Mouse (Mus musculus): ENCODE results near the gene Prrt3.

The Prrt3 gene

DNA sequence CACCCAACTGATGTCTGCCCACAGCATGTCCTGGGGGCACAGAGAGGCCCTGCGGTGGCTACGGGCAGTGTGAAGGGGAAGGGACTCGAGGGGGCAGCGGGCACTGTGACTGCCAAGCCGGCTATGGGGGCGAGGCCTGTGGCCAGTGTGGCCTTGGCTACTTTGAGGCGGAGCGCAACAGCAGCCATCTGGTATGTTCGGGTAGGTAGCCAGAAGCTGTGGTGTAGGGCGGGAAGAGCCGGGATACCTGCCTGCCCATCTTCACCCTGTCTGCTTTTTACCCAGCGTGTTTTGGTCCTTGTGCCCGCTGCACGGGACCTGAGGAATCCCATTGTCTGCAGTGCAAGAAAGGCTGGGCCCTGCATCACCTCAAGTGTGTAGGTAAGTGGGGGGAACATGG lies 12.3 kb downstream of the Prrt3 start:
- no peak for DNase-seq (ENCODE audit: low spot score)

DNA sequence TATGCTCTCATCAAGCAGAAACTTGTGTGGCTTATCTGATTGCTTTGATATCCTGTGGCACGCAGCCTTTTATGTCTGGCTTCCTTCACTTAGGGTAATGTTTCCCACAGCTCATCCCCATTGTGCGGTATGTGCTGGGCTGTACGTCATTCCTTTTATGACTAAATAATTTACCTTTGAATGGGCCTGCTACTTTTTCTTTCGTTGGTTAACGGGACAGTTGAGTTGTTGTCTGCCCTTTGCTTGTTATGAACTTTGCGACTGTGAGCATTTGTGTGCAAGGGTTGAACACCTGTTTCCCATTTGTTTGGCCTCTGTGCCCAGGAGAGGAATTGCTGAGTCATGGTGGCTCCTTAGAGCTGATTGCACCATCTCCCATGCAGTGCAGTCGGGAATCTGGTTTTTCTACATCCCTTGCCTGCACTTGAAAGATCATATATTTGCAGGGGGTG lies 14.6 kb downstream of the Prrt3 start:
- DNase-seq (ENCODE audit: low spot score): peak; percentile 69

DNA sequence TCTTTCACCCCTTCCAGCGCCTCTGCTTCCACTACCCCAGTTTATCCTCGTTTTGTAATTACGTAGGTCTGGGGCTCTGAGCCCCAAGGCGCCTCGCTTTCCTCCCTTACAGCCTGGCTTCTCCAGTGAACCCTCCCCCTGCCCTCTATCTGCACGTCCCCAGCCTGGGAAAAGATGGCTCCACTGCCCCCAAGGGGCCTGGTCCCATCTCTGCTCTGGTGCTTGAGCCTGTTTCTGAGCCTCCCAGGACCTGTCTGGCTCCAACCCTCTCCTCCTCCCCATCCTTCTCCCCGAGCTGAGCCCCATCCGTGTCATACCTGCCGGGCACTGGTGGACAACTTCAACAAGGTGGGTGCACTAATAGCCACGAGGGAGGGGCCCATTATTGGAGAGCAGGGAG lies 18.0 kb downstream of the Prrt3 start:
- DNase-seq (ENCODE audit: low spot score): no peak

DNA sequence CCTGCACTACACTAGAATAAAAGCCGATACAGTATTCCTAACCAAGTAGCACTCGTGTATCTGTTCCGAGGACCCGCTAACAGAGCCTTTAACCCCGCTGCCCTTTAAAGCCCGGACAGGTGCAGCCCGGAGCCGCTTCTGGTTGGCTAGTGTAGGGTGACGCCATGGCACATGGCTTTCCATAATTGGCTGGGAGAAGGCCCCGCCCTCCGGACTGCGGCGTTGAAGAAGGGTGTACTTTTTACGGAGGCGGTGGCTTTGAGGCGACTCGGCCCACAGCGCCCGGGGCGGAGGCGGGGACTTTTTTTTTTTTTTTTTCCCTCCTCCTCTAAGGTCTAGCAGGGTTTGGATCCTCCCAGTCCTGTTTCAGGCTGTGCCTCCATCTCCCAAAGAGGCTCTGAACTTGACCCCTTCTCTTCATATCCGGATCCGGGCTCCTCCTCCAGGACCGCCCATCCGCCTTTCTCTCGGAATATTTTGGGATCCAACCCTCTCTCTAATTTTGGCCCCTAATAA lies 18.6 kb downstream of the Prrt3 start, which contains the start of gene Creld1:
Gene Creld1, plus strand, starts transcription at position 198 of the 516 bp plus-strand sequence.
- peak; percentile 97 for DNase-seq (ENCODE audit: low spot score)

DNA sequence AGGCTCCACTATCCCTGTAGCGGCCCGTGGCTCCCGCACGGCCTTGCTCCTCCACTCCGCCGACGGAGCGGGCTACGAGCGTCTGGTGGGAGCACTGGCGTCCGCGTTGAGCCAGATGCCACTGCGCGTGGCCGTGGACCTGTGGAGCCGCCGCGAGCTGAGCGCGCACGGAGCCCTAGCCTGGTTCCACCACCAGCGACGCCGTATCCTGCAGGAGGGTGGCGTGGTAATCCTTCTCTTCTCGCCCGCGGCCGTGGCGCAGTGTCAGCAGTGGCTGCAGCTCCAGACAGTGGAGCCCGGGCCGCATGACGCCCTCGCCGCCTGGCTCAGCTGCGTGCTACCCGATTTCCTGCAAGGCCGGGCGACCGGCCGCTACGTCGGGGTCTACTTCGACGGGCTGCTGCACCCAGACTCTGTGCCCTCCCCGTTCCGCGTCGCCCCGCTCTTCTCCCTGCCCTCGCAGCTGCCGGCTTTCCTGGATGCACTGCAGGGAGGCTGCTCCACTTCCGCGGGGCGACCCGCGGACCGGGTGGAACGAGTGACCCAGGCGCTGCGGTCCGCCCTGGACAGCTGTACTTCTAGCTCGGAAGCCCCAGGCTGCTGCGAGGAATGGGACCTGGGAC lies 19.1 kb downstream of the Prrt3 start:
- no peak for DNase-seq (ENCODE audit: low spot score)

DNA sequence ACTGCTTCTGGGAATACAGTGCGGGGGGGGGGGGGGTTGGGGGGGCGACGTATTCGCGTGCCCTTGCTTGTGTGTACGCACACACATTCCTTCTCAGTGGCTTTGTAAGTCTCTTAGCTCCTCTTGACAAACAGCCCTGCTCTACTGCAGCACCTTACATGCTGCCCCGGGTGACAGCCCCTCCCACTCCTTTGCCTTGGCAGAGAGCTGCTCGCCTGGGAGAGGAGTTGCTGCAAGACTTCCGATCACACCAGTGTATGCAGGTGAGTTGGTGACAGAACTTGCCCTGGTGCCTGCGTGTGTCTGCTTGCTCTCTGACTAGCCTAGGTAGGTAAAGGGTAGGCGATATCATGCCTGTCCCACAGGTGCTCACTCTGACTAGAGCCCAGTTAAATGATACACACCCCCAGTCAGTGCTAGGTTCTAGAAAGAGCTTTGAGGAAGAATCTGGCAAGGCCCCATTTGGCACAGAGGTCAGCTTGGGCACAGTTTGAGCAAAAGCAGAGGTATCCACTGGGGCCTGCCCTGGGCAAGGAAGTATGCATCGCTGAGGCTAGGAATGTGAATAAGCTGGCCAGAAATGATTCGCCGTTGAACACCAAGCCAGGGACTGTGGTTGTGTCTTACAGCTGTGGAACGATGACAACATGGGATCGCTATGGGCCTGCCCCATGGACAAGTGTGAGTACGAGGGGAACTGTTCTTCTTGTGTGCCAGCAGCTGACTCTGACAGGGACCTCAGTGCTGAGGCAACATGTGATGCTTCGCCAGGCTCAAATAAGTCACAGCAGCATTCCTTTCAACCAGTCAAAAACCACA lies 21.0 kb downstream of the Prrt3 start:
- DNase-seq (ENCODE audit: low spot score): peak; percentile 50

DNA sequence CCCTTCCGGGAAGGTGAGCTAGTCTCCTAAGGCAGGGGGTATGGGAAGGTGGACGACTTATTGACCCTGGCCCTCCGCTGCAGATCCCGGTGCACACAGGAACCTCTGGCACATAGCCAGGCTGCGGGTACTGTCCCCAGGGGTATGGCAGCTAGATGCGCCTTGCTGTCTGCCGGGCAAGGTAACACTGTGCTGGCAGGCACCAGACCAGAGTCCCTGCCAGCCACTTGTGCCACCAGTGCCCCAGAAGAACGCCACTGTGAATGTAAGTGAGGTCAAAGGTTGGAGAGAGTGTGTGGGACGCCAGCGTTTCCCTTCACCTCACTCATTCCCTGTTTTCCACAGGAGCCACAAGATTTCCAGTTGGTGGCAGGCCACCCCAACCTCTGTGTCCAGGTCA lies 22.8 kb downstream of the Prrt3 start:
- DNase-seq (ENCODE audit: low spot score): no peak

DNA sequence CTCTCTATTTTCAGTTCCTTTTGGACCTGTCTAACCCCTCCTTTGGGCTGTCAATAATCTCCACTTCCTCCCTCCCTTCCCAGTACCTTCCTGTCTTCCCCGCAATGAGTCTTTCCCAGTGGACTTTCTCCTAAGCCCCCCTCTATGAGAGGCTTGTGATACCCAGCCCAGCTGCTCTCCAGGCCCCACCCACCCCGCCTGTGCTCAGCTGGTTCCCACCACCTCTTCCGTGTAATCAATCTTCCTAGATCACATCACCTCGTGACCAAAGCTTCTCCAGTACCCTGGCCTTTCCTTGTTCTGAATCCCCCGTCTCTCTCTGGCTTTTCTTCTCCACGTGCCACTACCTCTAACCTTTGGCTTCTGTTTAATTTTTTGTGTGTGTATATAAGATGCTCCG lies 24.4 kb downstream of the Prrt3 start:
- DNase-seq (ENCODE audit: low spot score): no peak

DNA sequence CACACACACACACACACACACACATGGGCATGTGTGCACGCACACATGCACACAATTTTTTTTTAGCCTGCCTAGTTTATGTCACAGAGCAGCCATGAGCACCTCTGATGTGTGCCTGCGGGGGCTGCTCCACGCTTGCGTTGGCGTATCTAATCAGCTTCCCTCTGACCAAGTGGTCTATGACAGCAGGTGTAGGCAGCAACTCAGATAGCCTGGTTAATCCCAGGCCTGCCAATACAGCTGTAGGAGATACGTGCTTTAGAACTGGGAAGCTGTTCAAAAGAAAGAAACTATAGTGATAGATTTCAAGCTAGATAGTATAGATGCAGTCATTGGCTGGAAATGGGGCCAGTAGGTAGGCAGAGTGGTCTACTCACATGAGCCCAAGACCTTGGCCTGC lies 28.0 kb downstream of the Prrt3 start:
- no peak for DNase-seq (ENCODE audit: low spot score)

DNA sequence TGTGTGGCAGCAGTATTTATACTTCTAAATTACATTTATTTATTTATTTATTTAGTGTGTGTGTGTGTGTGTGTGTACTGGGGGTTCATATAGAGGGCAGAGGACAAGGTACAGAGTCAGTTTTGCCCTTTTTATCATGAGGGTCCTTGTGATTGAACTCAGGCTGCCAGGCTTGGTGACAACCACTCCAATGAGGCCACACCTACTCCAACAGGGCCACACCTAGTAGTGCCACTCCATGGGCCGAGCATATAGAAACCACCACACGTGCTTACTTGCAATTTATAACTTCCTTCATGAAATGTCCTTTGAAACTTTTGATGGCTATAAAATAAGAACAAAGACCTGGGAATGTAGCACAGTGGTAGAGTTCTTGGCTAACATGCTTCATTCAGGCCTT lies 28.5 kb downstream of the Prrt3 start:
- no peak for DNase-seq (ENCODE audit: low spot score)

DNA sequence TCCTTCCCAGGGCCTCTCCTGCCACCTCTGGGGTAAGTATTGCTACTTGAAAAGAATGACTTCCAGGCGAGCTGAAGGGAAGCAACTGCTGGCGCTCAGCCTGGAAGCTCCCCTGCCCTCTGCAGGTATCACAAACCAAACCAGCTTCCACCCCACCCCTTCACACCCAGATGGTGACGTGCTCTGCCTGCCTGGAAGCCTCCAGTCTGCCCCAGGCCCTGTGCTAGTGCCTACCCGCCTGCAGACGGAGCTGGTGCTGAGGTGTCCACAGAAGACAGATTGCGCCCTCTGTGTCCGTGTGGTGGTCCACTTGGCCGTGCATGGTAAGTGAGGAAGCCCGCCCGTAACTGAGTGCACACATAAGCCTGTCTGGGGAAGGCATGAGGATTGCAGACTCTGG lies 29.7 kb downstream of the Prrt3 start:
- no peak for DNase-seq (ENCODE audit: low spot score)

DNA sequence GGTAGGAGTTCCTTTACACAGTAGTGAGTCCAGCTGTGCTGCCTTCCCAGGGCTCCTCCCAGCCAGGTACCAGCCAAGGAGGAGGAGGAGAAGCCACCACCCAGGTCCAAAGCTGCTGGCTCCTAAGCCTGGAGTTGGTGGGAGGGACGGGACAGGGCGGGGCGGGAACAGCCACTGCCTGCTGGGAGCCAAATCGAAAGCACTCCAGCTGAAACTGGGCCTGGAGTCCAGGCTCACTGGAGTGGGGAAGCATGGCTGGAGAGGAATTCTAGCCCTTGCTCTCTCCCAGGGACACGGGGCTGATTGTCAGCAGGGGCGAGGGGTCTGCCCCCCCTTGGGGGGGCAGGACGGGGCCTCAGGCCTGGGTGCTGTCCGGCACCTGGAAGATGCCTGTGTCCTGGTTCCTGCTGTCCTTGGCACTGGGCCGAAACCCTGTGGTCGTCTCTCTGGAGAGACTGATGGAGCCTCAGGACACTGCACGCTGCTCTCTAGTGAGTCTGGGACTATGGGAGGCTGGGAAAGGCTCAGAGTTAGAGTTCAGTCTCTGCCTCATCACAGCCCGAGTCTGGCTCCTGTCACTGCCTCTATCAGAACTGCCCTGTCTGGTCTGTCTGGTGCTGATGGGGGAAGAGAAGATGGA lies 30.3 kb downstream of the Prrt3 start, which contains the start of gene Il17rc:
Gene Il17rc, plus strand, starts transcription at position 131 of the 640 bp plus-strand sequence.
- peak; percentile 80 for DNase-seq (ENCODE audit: low spot score)

DNA sequence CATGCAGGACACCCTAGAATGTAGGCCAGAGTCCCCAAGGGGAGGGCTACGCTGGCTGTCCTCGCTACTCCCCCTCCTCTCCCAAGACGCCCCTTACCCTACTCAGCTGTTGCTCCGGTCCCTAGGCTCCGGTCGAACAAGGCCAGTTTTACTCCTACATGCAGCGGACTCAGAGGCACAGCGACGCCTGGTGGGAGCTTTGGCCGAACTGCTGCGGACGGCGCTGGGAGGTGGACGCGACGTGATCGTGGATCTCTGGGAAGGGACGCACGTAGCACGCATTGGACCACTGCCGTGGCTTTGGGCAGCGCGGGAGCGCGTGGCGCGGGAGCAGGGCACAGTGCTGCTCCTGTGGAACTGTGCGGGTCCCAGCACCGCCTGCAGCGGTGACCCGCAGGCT lies 32.3 kb downstream of the Prrt3 start:
- peak; percentile 81 for DNase-seq (ENCODE audit: low spot score)

DNA sequence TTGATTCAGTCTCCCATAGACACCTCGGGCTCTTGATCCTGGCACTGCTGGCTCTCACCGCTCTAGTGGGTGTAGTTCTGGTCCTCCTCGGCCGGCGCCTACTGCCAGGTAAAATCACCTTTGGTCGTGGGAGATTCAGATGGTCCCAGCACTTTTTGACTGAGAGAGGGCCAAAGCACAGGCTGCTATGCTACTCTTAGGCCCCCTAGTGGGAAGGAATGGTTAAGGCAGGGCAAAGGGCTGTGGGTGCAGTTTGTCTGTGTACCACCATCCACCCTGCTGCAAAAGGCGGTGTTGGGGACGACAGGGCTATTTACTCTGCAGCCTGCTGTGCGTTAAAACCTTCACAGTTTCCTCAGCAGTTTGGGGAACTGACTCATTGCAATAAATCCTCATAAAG lies 32.7 kb downstream of the Prrt3 start:
- DNase-seq (ENCODE audit: low spot score): peak; percentile 79

DNA sequence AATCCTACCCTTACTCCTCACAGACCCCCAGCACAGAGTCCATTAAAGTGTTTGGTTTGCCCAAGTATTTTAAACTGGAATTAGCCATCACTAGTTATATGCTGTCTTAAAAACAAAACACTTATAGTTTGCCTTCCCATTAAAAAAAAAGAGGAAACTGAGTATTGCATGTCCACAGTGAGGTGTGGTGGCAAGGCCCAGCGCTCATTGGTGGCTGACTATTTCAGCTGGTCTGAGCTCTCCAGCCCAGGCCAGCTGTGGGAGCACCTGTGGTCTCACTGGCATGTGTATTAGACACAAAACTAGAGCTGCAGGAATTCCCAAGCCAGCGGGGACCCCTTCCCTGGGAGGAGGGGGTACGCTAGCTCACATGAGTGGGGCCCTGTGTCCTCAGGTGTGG lies 33.2 kb downstream of the Prrt3 start:
- DNase-seq (ENCODE audit: low spot score): no peak

DNA sequence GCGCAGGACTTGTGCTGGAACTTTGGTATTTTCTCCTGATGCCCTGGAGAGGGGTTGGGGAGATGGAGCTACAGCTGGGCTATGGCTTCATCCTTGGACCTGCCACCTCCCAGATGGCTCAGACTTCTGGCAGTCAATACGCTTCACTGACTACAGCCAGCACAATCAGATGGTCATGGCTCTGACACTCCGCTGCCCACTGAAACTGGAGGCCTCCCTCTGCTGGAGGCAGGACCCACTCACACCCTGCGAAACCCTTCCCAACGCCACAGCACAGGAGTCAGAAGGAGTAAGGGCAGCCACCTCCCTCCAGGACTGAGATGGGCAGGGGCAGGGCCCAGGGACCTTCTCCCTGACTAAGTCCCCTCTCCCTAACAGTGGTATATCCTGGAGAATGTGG lies 36.1 kb downstream of the Prrt3 start:
- DNase-seq (ENCODE audit: low spot score): no peak

DNA sequence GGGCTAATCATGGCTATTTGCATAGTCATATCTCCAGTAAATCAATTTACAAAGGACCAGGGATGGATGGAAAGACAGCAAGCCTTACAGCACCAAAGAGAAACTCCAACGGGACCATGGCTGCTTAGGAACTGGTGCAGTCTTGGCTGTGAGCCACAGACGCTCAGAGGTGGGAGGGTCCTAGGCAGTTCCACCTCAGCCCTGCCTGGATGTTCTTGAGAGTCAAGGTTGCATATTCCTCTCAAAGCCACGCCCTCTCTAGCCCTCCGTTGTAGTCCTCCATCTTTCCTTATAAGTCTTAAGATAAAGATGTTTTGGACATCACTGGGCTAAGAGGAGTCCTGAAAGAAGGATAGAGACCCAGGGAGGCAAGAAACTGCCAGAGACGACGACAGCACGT lies 37.7 kb downstream of the Prrt3 start:
- DNase-seq (ENCODE audit: low spot score): no peak

DNA sequence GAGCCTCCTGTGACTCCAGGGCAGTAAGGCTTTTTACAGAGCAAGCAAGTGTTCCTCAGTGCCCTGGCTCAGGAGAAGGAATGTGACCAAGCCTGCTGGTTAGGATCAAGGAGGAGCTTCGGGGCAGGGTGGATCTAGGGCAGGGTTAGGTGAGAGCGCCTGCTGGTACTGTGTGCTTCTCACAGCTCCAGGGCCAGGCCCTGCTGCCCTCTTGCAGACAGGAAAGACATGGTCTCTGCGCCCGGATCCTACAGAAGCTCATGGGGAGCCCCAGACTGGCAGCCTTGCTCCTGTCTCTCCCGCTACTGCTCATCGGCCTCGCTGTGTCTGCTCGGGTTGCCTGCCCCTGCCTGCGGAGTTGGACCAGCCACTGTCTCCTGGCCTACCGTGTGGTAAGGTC lies 43.1 kb downstream of the Prrt3 start:
- peak; percentile 85 for DNase-seq (ENCODE audit: low spot score)

DNA sequence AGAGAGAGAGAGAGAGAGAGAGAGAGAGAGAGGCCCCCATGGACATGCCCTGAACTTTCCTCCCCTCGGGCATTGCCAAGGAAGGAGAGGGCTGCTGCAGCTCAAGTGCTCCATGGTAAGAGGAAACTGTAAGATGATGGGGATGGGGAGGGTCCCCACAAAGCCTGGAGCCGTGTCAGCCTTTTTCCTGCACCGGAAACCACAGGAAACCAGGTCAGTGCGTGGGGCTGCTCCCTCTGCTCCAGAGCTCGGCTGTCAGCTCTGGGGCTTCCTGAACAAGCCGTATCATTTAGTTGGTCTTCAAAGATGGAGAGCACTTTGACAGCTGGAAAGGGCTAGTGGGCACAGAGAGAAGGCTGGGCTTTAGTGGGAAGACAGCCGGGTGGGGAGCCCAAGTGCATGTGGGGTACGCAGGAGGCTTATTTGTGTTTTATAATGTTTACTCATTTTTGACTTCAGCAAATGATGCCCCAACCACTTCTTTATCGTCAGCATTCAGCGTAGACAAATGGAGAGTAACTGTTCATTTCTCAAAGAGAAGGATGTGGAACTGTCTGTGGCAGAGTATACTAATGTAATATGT lies 43.7 kb downstream of the Prrt3 start, which contains the start of gene Il17re:
Gene Il17re, plus strand, starts transcription at position 533 of the 583 bp plus-strand sequence.
- no peak for DNase-seq (ENCODE audit: low spot score)

DNA sequence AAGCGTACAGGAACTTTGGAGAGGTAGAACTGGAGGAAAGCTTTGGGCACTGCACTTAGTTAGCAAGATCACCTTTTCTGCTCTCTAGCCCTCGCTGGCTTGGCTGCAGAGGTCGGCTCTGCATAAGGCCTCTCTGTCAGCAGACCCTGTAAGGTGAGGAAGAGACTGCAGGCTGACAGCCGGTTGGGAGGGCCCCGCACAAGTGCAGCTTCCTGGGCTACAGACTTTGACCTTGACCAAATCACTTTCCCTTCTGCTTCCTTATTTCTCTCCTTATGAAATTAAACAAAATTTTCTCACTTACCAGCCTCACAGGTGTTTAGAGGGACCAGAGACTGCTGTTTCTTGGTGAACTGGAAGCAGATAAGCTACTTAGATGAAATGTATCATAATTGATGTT lies 46.7 kb downstream of the Prrt3 start:
- DNase-seq (ENCODE audit: low spot score): no peak

DNA sequence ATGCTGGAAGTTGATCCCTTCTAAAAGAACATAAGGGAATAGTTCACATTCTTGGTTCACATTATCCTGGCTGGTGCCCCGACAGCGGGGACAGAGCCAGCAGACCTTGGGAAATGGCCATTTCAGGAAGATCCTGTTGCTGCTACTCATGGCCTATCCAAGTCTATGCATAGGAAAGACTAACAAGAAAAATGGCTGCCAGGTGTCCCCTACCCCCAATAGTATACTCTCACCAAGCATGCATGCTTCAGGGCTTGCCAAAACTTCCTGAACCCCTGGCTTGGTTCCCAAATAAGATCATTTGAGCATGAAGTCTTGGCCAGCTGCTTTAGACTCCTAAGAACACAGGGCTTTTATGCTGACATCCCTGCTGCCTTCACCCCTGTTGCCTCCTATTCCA lies 49.9 kb downstream of the Prrt3 start:
- DNase-seq (ENCODE audit: low spot score): no peak

DNA sequence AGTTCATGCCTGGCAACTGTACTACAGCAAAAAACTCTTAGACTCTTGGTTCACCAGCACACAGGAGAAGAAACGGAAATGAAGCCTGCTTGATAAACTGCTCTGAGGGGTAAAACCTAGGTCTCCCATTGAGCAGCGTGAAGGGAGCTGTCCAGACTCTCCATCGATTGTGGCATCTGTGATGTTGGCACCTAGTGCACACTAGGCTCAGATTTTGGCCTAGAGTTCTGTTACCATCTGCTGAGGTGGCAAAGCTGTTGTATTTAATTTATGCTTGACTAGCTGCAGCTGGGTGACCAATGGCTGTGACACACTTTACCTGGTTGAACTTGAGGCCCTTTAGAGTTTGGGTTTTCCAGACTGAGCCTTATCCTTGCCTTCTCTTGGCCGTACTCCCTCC lies 54.1 kb downstream of the Prrt3 start:
- no peak for DNase-seq (ENCODE audit: low spot score)
